Mouse (Mus musculus): Measurements from ENCODE around the gene Metrn.

- no peak for TF ChIP-seq HCFC1 (IDR thresholded peaks at IDR 0.05; ENCODE audit: low read depth, low read length)
- no peak for TF ChIP-seq EP300 (IDR thresholded peaks at IDR 0.05; ENCODE audit: low read length)
- no peak for TF ChIP-seq GABPA (IDR thresholded peaks at IDR 0.05; ENCODE audit: insufficient replicate concordance, low read depth, low read length)
- TF ChIP-seq CTCF (conservative IDR thresholded peaks at IDR 0.05 in 1 of 2, IDR thresholded peaks at IDR 0.05 in 1 of 2; ENCODE audit: low read depth in 2 of 2, low read length in 2 of 2), result no peak
- TF ChIP-seq RCOR1 (conservative IDR thresholded peaks at IDR 0.05; ENCODE audit: low read depth, low read length), result no peak
- TF ChIP-seq POLR2A (IDR thresholded peaks at IDR 0.05; ENCODE audit: low read depth, low read length), result no peak
- TF ChIP-seq MAFK (IDR thresholded peaks at IDR 0.05; ENCODE audit: insufficient replicate concordance, low read length), result no peak
- no peak for TF ChIP-seq TBP (conservative IDR thresholded peaks at IDR 0.05; ENCODE audit: low read depth, low read length)
- no peak for TF ChIP-seq E2F4 (IDR thresholded peaks at IDR 0.05; ENCODE audit: insufficient replicate concordance, low read depth, low read length)
- no peak for TF ChIP-seq CHD2 (IDR thresholded peaks at IDR 0.05; ENCODE audit: low read length)
- no peak for TF ChIP-seq NELFE (IDR thresholded peaks at IDR 0.05; ENCODE audit: low read depth, low read length)
- no peak for TF ChIP-seq ZMIZ1 (IDR thresholded peaks at IDR 0.05; ENCODE audit: low read depth, low read length)
- TF ChIP-seq JUND (conservative IDR thresholded peaks at IDR 0.05; ENCODE audit: low read depth, low read length), result no peak
Observed at GRCm38 (mm10) chr17:25808028-25808427, 11.1 kb upstream of the Metrn start.
